Mouse (Mus musculus) ES-E14 (cell line): Measurements from ENCODE around the gene Hsh2d. TPM values are rescaled to one million over a fixed set of nuclear protein-coding genes. Genes with fewer than 3 reads are reported as not detected.

Source experiments
- DNase-seq: peaks from one replicate; pipeline ENCODE4 v3.0.0-alpha.2; 2013; ENCODE audit warnings: low read depth, low spot score
- H3K27ac ChIP-seq: 2 replicates; pipeline ENCODE4 v1.5.1; 2012; ENCODE audit warnings: low read depth, mild to moderate bottlenecking, low read length, moderate library complexity, mixed read lengths; ENCODE audit not compliant: poor library complexity, insufficient read depth, severe bottlenecking
- H3K36me3 ChIP-seq: 2 replicates; pipeline ENCODE4 v1.6.1; 2012; ENCODE audit warnings: mild to moderate bottlenecking, low read length, moderate library complexity, mixed read lengths; ENCODE audit not compliant: control insufficient read depth, poor library complexity, insufficient read depth, severe bottlenecking
- H3K4me1 ChIP-seq, 2 experiments: fragments of 150-350 bp in 1 of 2; sonication (generic) in 1 of 2; 2 replicates each; pipeline ENCODE4 v1.6.1; 2012; ENCODE audit warnings: low read length in 2 of 2, mild to moderate bottlenecking in 1 of 2, mixed read lengths in 1 of 2; ENCODE audit not compliant: control insufficient read depth in 2 of 2, insufficient read depth in 2 of 2, poor library complexity in 1 of 2
- H3K4me3 ChIP-seq, 2 experiments: fragments of 150-350 bp in 1 of 2; sonication (generic) in 1 of 2; 2 replicates each; pipeline ENCODE4 v1.5.1; 2012; ENCODE audit warnings: low read length in 2 of 2, low read depth in 1 of 2, mild to moderate bottlenecking in 1 of 2, mixed read lengths in 1 of 2; ENCODE audit not compliant: insufficient read depth in 1 of 2, poor library complexity in 1 of 2, severe bottlenecking in 1 of 2
- H3K9ac ChIP-seq: 2 replicates; pipeline ENCODE4 v1.6.1; 2012; ENCODE audit warnings: low read depth, mild to moderate bottlenecking, low read length, mixed read lengths; ENCODE audit not compliant: poor library complexity, insufficient read depth, severe bottlenecking
- H3K9me3 ChIP-seq: fragments of 150-350 bp; sonication (generic); 2 replicates; pipeline ENCODE4 v1.6.1; 2012; ENCODE audit warnings: low read depth, mild to moderate bottlenecking, low read length; ENCODE audit not compliant: control insufficient read depth, insufficient read depth
- CHD2 ChIP-seq: IDR thresholded peaks from 2 replicates; pipeline ENCODE4 v1.6.1; 2014; ENCODE audit warnings: mild to moderate bottlenecking, low read depth, low read length, inconsistent platforms
- HCFC1 ChIP-seq: IDR thresholded peaks from 2 replicates; pipeline ENCODE4 v1.6.1; 2012; ENCODE audit warnings: low read length, inconsistent platforms, borderline replicate concordance; ENCODE audit not compliant: insufficient read depth
- MAFK ChIP-seq: IDR thresholded peaks from 2 replicates; pipeline ENCODE4 v1.6.1; 2014; ENCODE audit warnings: mild to moderate bottlenecking, low read depth, low read length, inconsistent platforms; ENCODE audit not compliant: insufficient read depth
- ZC3H11A ChIP-seq: IDR thresholded peaks from 2 replicates; pipeline ENCODE4 v1.6.1; 2012; ENCODE audit warnings: low read depth, mild to moderate bottlenecking, inconsistent platforms, low read length, borderline replicate concordance
- ZNF384 ChIP-seq: IDR thresholded peaks from 2 replicates; pipeline ENCODE4 v1.6.1; 2012; ENCODE audit warnings: low read depth, low read length, inconsistent platforms
- in situ Hi-C, 2 experiments: fragments of 600-800 bp; cut with MboI; formaldehyde crosslinking; loops; one replicate each; pipeline ENCODE4 v1.15.1; 2025; ENCODE audit warnings: low sequenced_read_pairs in 2 of 2, inconsistent platforms in 1 of 2; ENCODE audit not compliant: unreplicated experiment in 2 of 2
- total RNA-seq: library from RNA; depleted of rRNA; stranded (reverse); fragments of 300-350 nt; gene quantifications from 2 replicates; pipeline ENCODE4 v1.2.3, GENCODE M21; 2012

The Hsh2d gene
- total RNA-seq, 1 experiment, result 0.45 TPM

GRCm38 (mm10) chr8:72218781-72219540, 29.5 kb downstream of the Hsh2d start:
- Histone ChIP-seq H3K4me3 (peak overlapping the region in 1 of 2 experiments; percentile 83; a peak in 2 of 4 replicates), H3K27ac (no peak overlapping the region), H3K9me3 (no peaks in the 10 kb centered on the region), H3K4me1 (peaks cover 0 to 6% of the 10 kb centered on the region in 2 experiments; a peak in 2 of 4 replicates), H3K9ac (no peak overlapping the region), H3K36me3 (peaks cover 9% of the 10 kb centered on the region; the same call in 1 of the 2 replicates)
- in situ Hi-C loops, result no loop called here
- TF ChIP-seq MAFK (no peak), ZNF384 (no peak), ZC3H11A (no peak), HCFC1 (no peak), CHD2 (no peak)
- no peak for DNase-seq

- in situ Hi-C loops, result no loop called here
- DNase-seq, result peak; percentile 94
- H3K36me3 ChIP-seq, result peaks cover 9% of the 10 kb centered on the region; the same call in 1 of the 2 replicates
- H3K27ac ChIP-seq, result peak within 1 kb of the TSS; percentile 73
- H3K4me1 ChIP-seq, result peaks cover 0 to 6% of the 10 kb centered on the region in 2 experiments; a peak in 2 of 4 replicates
- peak within 1 kb of the TSS; percentile 88 for H3K9ac ChIP-seq
- no peaks in the 10 kb centered on the region for H3K9me3 ChIP-seq
- TF ChIP-seq MAFK (no peak), ZNF384 (no peak), CHD2 (no peak), HCFC1 (peak; percentile 46; the same call in 1 of the 2 replicates), ZC3H11A (no peak)
- H3K4me3 ChIP-seq, result peak within 1 kb of the TSS; percentile 78 to 83
Observed at GRCm38 (mm10) chr8:72219541-72220363, 30.3 kb downstream of the Hsh2d start, which contains the start of gene Fam32a. TSS of gene Fam32a (plus strand) at chr8:72219730.

- TF ChIP-seq CHD2, result no peak
- TF ChIP-seq ZNF384, result no peak
- TF ChIP-seq ZC3H11A, result no peak
- TF ChIP-seq MAFK, result no peak
- no peak for TF ChIP-seq HCFC1
- Histone ChIP-seq H3K9me3 (no peaks in the 10 kb centered on the region), H3K27ac (no peak overlapping the region), H3K4me3 (no peak overlapping the region), H3K4me1 (peaks cover 0 to 6% of the 10 kb centered on the region in 2 experiments; a peak in 2 of 4 replicates), H3K9ac (no peak overlapping the region), H3K36me3 (peaks cover 9% of the 10 kb centered on the region; the same call in 1 of the 2 replicates)
- in situ Hi-C loops, result no loop called here
- no peak for DNase-seq
Observed at GRCm38 (mm10) chr8:72220758-72221157, 31.3 kb downstream of the Hsh2d start.

GRCm38 (mm10) chr8:72222656-72223055, 33.2 kb downstream of the Hsh2d start:
- TF ChIP-seq ZC3H11A, result no peak
- TF ChIP-seq ZNF384, result no peak
- no peak for TF ChIP-seq HCFC1
- TF ChIP-seq MAFK, result no peak
- TF ChIP-seq CHD2, result no peak
- Histone ChIP-seq H3K9me3 (no peaks in the 10 kb centered on the region), H3K36me3 (peaks cover 9% of the 10 kb centered on the region; the same call in 1 of the 2 replicates), H3K9ac (no peak overlapping the region), H3K4me3 (no peak overlapping the region), H3K4me1 (peaks cover 0 to 6% of the 10 kb centered on the region in 2 experiments; a peak in 2 of 4 replicates), H3K27ac (no peak overlapping the region)
- no peak for DNase-seq
- in situ Hi-C loops, result no loop called here
